ENCODE assay signal across 15 mouse cellular contexts in genomic region chr2:25243342-25243741, GRCm38 (mm10). TPM values are rescaled to one million over a fixed set of nuclear protein-coding genes. Genes with fewer than 3 reads are reported as not detected.
A peak's percentile ranks its signal among the peaks of the same experiment; 100 is the strongest.
DNase-seq lines count a peak whose midpoint lies in the region; ATAC-seq and TF ChIP-seq lines count a peak whose summit lies in the region.
"Had no signal": no experiment of that assay in that cellular context is flagged by ENCODE, and none has a peak within 500 bp of the region (broad histone marks: within the 10 kb centered on the region; RNA-seq: fewer than 3 reads in every experiment).

No protein-coding gene starts in this region.

- H3K4me3 ChIP-seq in cortical plate, adult 2 months (ENCODE audit: insufficient read depth, low read length), result peak overlapping the region; percentile 80
- no peak overlapping the region for H3K4me3 ChIP-seq in embryonic facial prominence, embryonic 11.5 days (ENCODE audit: low read depth, low read length)
- H3K4me3 ChIP-seq in hindbrain, embryonic 10.5 days, result peak overlapping the region; percentile 73; the same call in 1 of the 2 replicates
- H3K4me3 ChIP-seq in midbrain, embryonic 12.5 days, result peak overlapping the region; percentile 68

- H3K27ac ChIP-seq in cortical plate, adult 2 months (ENCODE audit: insufficient read depth, low read length), result no peak overlapping the region
- H3K27ac ChIP-seq in embryonic facial prominence, embryonic 11.5 days (replicated peaks; ENCODE audit: low read depth, low read length), result no peak overlapping the region
- no peak overlapping the region for H3K27ac ChIP-seq in hindbrain, embryonic 10.5 days
- no peak overlapping the region for H3K27ac ChIP-seq in midbrain, embryonic 12.5 days (replicated peaks)
- H3K27ac ChIP-seq: stomach, embryonic 15.5 days had no signal

- H3K4me1 ChIP-seq in cortical plate, adult 2 months (ENCODE audit: control insufficient read depth, insufficient read depth, low read length), result peaks cover 5% of the 10 kb centered on the region
- H3K4me1 ChIP-seq in embryonic facial prominence, embryonic 11.5 days (ENCODE audit: control insufficient read depth, insufficient read depth, low read length), result peaks cover 8% of the 10 kb centered on the region; the same call in 1 of the 2 replicates
- H3K4me1 ChIP-seq in hindbrain, embryonic 10.5 days (replicated peaks), result peaks cover 41% of the 10 kb centered on the region
- peaks cover 30% of the 10 kb centered on the region for H3K4me1 ChIP-seq in midbrain, embryonic 12.5 days

- peak overlapping the region; percentile 95 for H3K4me2 ChIP-seq in embryonic facial prominence, embryonic 11.5 days (ENCODE audit: low read depth, low read length)
- peak overlapping the region; percentile 94 for H3K4me2 ChIP-seq in midbrain, embryonic 12.5 days (replicated peaks)

- intact Hi-C loops in left cerebral cortex, postnatal 25 days (cut with DNase I), result no loop called here

- H3K9me3 ChIP-seq in embryonic facial prominence, embryonic 11.5 days (replicated peaks; ENCODE audit: control insufficient read depth, low read length), result no peaks in the 10 kb centered on the region
- no peaks in the 10 kb centered on the region for H3K9me3 ChIP-seq in hindbrain, embryonic 10.5 days
- H3K9me3 ChIP-seq in midbrain, embryonic 12.5 days, result no peaks in the 10 kb centered on the region
- H3K9me3 ChIP-seq: stomach, embryonic 15.5 days had no signal

- 75% methylated on average over 8 of the region's 8 CpGs for WGBS in embryonic facial prominence, embryonic 11.5 days
- WGBS in hindbrain, embryonic 10.5 days, result 85% methylated on average over 8 of the region's 8 CpGs
- WGBS in midbrain, embryonic 12.5 days, result 84% methylated on average over 8 of the region's 8 CpGs

- TF ChIP-seq CTCF in cortical plate, adult 2 months (IDR thresholded peaks at IDR 0.05; ENCODE audit: extremely low read depth, insufficient read depth, low read length), result no peak

- DNase-seq in embryonic facial prominence, embryonic 11.5 days (ENCODE audit: low spot score), result no peak
- DNase-seq in hindbrain, embryonic 10.5 days (ENCODE audit: low spot score), result no peak
- DNase-seq in frontal cortex, adult 2 months (ENCODE audit: extremely low spot score in 1 of 2, low spot score in 1 of 2), result no peak
- no peak for DNase-seq in left cerebral cortex, postnatal 25 days (ENCODE audit: low spot score in 2 of 2)
- DNase-seq in adrenal gland, postnatal 25 days, result no peak
- DNase-seq in embryo, embryonic 10 days (ENCODE audit: low spot score), result no peak
- DNase-seq: liver; lung, postnatal 10 days; right cerebral cortex, postnatal 4 days had no signal

- H3K27me3 ChIP-seq in embryonic facial prominence, embryonic 11.5 days (ENCODE audit: control insufficient read depth, insufficient read depth, low read length), result peaks cover 25% of the 10 kb centered on the region
- H3K27me3 ChIP-seq in hindbrain, embryonic 10.5 days (ENCODE audit: insufficient read depth, poor library complexity, severe bottlenecking), result peaks cover 46% of the 10 kb centered on the region
- H3K27me3 ChIP-seq in midbrain, embryonic 12.5 days, result peaks cover 37% of the 10 kb centered on the region

- ATAC-seq in embryonic facial prominence, embryonic 11.5 days (replicated peaks; ENCODE audit: insufficient number of reproducible peaks, low FRiP score, low TSS enrichment, low read depth), result no peak
- no peak for ATAC-seq in midbrain, embryonic 12.5 days (ENCODE audit: low FRiP score, low read depth)

- H3K36me3 ChIP-seq in embryonic facial prominence, embryonic 11.5 days (replicated peaks; ENCODE audit: control insufficient read depth, insufficient read depth, low read depth, low read length), result no peaks in the 10 kb centered on the region; the same call in 1 of the 2 replicates
- H3K36me3 ChIP-seq in hindbrain, embryonic 10.5 days, result peaks cover 45% of the 10 kb centered on the region
- peaks cover 28% of the 10 kb centered on the region for H3K36me3 ChIP-seq in midbrain, embryonic 12.5 days

- no peak overlapping the region for H3K9ac ChIP-seq in embryonic facial prominence, embryonic 11.5 days (replicated peaks; ENCODE audit: low read length)
- 0 out of 2 replicates have a peak overlapping the region, but pooled peaks have one; percentile 83 for H3K9ac ChIP-seq in midbrain, embryonic 12.5 days (replicated peaks)
- H3K9ac ChIP-seq: stomach, embryonic 15.5 days had no signal

- no peak for TF ChIP-seq POLR2A in cortical plate, adult 2 months (IDR thresholded peaks at IDR 0.05; ENCODE audit: extremely low read depth, insufficient read depth, low read length)

RNA-seq across cellular contexts. Expression of gene Cysrt1, which starts 1.1 kb away (rescaled TPM):
- polyA plus RNA-seq in cortical plate, adult 2 months (2012; rRNA removed), result 0.21 and 0.57 TPM in 2 replicates
- 0.50 TPM in 1 of 2 replicates, not detected in the other for polyA plus RNA-seq in embryonic facial prominence, embryonic 11.5 days (2014; fragmentation: Nextera tagmentation; extraction: Ambion mirVana)
- polyA plus RNA-seq in hindbrain, embryonic 10.5 days (2016; fragmentation: Nextera tagmentation; extraction: Ambion mirVana), result not detected in 2 replicates
- not detected in 2 replicates for polyA plus RNA-seq in midbrain, embryonic 12.5 days (2016; fragmentation: Nextera tagmentation; extraction: Ambion mirVana)
- polyA plus RNA-seq in frontal cortex, adult 2 months (2012; rRNA removed), result 0.24 and 0.53 TPM in 2 replicates
- not detected for total RNA-seq in left cerebral cortex, postnatal 25 days (2021)
- total RNA-seq in adrenal gland, postnatal 25 days (2021), result not detected in 2 replicates
- total RNA-seq: layer of hippocampus, adult 18-20 months had no signal
- polyA plus RNA-seq: heart, embryonic 14.5 days had no signal

RNA-seq across cellular contexts. Expression of gene Rnf208, which starts 1.3 kb away (rescaled TPM):
- polyA plus RNA-seq in cortical plate, adult 2 months (2012; rRNA removed), result 314 and 325 TPM in 2 replicates
- 7.4 and 10.4 TPM in 2 replicates for polyA plus RNA-seq in embryonic facial prominence, embryonic 11.5 days (2014; fragmentation: Nextera tagmentation; extraction: Ambion mirVana)
- polyA plus RNA-seq in hindbrain, embryonic 10.5 days (2016; fragmentation: Nextera tagmentation; extraction: Ambion mirVana), result 25.5 and 43.5 TPM in 2 replicates
- 31.9 and 35.3 TPM in 2 replicates for polyA plus RNA-seq in midbrain, embryonic 12.5 days (2016; fragmentation: Nextera tagmentation; extraction: Ambion mirVana)
- 248 and 300 TPM in 2 replicates for polyA plus RNA-seq in frontal cortex, adult 2 months (2012; rRNA removed)
- total RNA-seq in left cerebral cortex, postnatal 25 days (2021), result 100 to 1,000 TPM; 243 to 256 TPM
- total RNA-seq in adrenal gland, postnatal 25 days (2021), result 7.4 and 7.9 TPM in 2 replicates

RNA-seq across cellular contexts. Expression of gene AL732309.1, which starts 3.3 kb away (rescaled TPM):
- polyA plus RNA-seq in cortical plate, adult 2 months (2012; rRNA removed), result 14.0 and 15.5 TPM in 2 replicates
- polyA plus RNA-seq in embryonic facial prominence, embryonic 11.5 days (2014; fragmentation: Nextera tagmentation; extraction: Ambion mirVana), result 3.3 and 4.2 TPM in 2 replicates
- polyA plus RNA-seq in hindbrain, embryonic 10.5 days (2016; fragmentation: Nextera tagmentation; extraction: Ambion mirVana), result 5.7 and 6.2 TPM in 2 replicates
- polyA plus RNA-seq in midbrain, embryonic 12.5 days (2016; fragmentation: Nextera tagmentation; extraction: Ambion mirVana), result 5.1 and 5.2 TPM in 2 replicates
- polyA plus RNA-seq in frontal cortex, adult 2 months (2012; rRNA removed), result 15.8 and 16.4 TPM in 2 replicates
- total RNA-seq in left cerebral cortex, postnatal 25 days (2021), result 1 to 10 TPM; 1.6 to 2.9 TPM
- total RNA-seq in adrenal gland, postnatal 25 days (2021), result 3.5 and 8.1 TPM in 2 replicates

RNA-seq across cellular contexts. Expression of gene Rnf224, which starts 6.8 kb away (rescaled TPM):
- not detected in 2 replicates for polyA plus RNA-seq in cortical plate, adult 2 months (2012; rRNA removed)
- polyA plus RNA-seq in embryonic facial prominence, embryonic 11.5 days (2014; fragmentation: Nextera tagmentation; extraction: Ambion mirVana), result not detected in 2 replicates
- polyA plus RNA-seq in hindbrain, embryonic 10.5 days (2016; fragmentation: Nextera tagmentation; extraction: Ambion mirVana), result not detected in 2 replicates
- not detected in 2 replicates for polyA plus RNA-seq in midbrain, embryonic 12.5 days (2016; fragmentation: Nextera tagmentation; extraction: Ambion mirVana)
- polyA plus RNA-seq in frontal cortex, adult 2 months (2012; rRNA removed), result not detected in 2 replicates
- not detected for total RNA-seq in left cerebral cortex, postnatal 25 days (2021)
- not detected in 2 replicates for total RNA-seq in adrenal gland, postnatal 25 days (2021)
- total RNA-seq: layer of hippocampus, adult 18-20 months had no signal
- polyA plus RNA-seq: heart, embryonic 14.5 days; intestine, embryonic 14.5 days had no signal

RNA-seq across cellular contexts. Expression of gene Slc34a3, which starts 9.2 kb away (rescaled TPM):
- polyA plus RNA-seq in cortical plate, adult 2 months (2012; rRNA removed), result 0.26 and 0.44 TPM in 2 replicates
- polyA plus RNA-seq in embryonic facial prominence, embryonic 11.5 days (2014; fragmentation: Nextera tagmentation; extraction: Ambion mirVana), result not detected in 2 replicates
- polyA plus RNA-seq in hindbrain, embryonic 10.5 days (2016; fragmentation: Nextera tagmentation; extraction: Ambion mirVana), result not detected in 2 replicates
- polyA plus RNA-seq in midbrain, embryonic 12.5 days (2016; fragmentation: Nextera tagmentation; extraction: Ambion mirVana), result not detected in 2 replicates
- polyA plus RNA-seq in frontal cortex, adult 2 months (2012; rRNA removed), result 0.08 and 0.15 TPM in 2 replicates
- not detected for total RNA-seq in left cerebral cortex, postnatal 25 days (2021)
- total RNA-seq in adrenal gland, postnatal 25 days (2021), result not detected in 2 replicates
- total RNA-seq: layer of hippocampus, adult 18-20 months had no signal
- polyA plus RNA-seq: heart, embryonic 14.5 days had no signal
